Mouse (Mus musculus) midbrain, postnatal 0 days (tissue): ENCODE results near the gene Ttll7. TPM values are rescaled to one million over a fixed set of nuclear protein-coding genes. Genes with fewer than 3 reads are reported as not detected.

Experiments
- ATAC-seq: fragments of 200-750 bp; cut with Nextera tagmentation; 2 replicates; pipeline ENCODE4 v1.8.0; 2017; ENCODE audit warnings: moderate number of reproducible peaks, mild to moderate bottlenecking, moderate TSS enrichment, moderate library complexity; ENCODE audit not compliant: low FRiP score
- DNase-seq: peaks from one replicate; pipeline ENCODE4 v3.0.0-alpha.2; 2015; ENCODE audit warnings: low spot score
- H3K27ac ChIP-seq: fragments of 300-500 bp; sonication (generic); 2 replicates; pipeline ENCODE4 v1.5.1; 2014; ENCODE audit warnings: low read depth, mild to moderate bottlenecking, low read length, mixed read lengths
- H3K27me3 ChIP-seq: fragments of 300-500 bp; sonication (generic); 2 replicates; pipeline ENCODE4 v1.6.1; 2014; ENCODE audit warnings: low read length, control low read depth, mixed read lengths; ENCODE audit not compliant: insufficient read depth
- H3K36me3 ChIP-seq: fragments of 300-500 bp; sonication (generic); 2 replicates; pipeline ENCODE4 v1.6.1; 2014; ENCODE audit warnings: low read length, control low read depth, mixed read lengths; ENCODE audit not compliant: insufficient read depth
- H3K4me1 ChIP-seq: fragments of 300-500 bp; sonication (generic); 2 replicates; pipeline ENCODE4 v1.6.1; 2014; ENCODE audit warnings: mild to moderate bottlenecking, control low read depth, antibody characterized with exemption, low read length, mixed read lengths; ENCODE audit not compliant: insufficient read depth
- H3K4me2 ChIP-seq: fragments of 300-500 bp; sonication (generic); 2 replicates; pipeline ENCODE4 v1.6.1; 2014; ENCODE audit warnings: low read depth, mild to moderate bottlenecking, low read length, mixed read lengths; ENCODE audit not compliant: poor library complexity, severe bottlenecking
- H3K4me3 ChIP-seq: fragments of 300-500 bp; sonication (generic); 2 replicates; pipeline ENCODE4 v1.5.1; 2014; ENCODE audit warnings: low read depth, mild to moderate bottlenecking, low read length, moderate library complexity
- H3K9ac ChIP-seq: fragments of 300-500 bp; sonication (generic); replicated peaks from 2 replicates; pipeline ENCODE4 v1.6.1; 2014; ENCODE audit warnings: mild to moderate bottlenecking, low read length, moderate library complexity, mixed read lengths; ENCODE audit not compliant: poor library complexity, severe bottlenecking
- H3K9me3 ChIP-seq: fragments of 300-500 bp; sonication (generic); 2 replicates; pipeline ENCODE4 v1.6.1; 2016; ENCODE audit warnings: low read length, control low read depth
- CTCF ChIP-seq: IDR thresholded peaks from 2 replicates; pipeline ENCODE4 v1.5.1; 2016; ENCODE audit warnings: antibody characterized with exemption, mild to moderate bottlenecking
- WGBS: fragments of 180-500 bp; shearing (Covaris S2); extraction: QIAGEN DNeasy Blood & Tissue Kit; methylation state at CpG from one replicate; pipeline ENCODE4 v1.1.7; 2014; 5-methylcytosine and 5-hydroxymethylcytosine counted together
- polyA plus RNA-seq: library from polyadenylated mRNA; unstranded; fragments of >200 nt; fragmentation: Nextera tagmentation; extraction: Ambion mirVana; gene quantifications from 2 replicates; pipeline ENCODE4 v1.2.1, GENCODE M21; 2015
- total RNA-seq: library from RNA; depleted of rRNA; stranded (reverse); fragments of >200 nt; gene quantifications from 2 replicates; pipeline ENCODE4 v1.2.3, GENCODE M21; 2014

The Ttll7 gene
- total and polyA plus RNA-seq, 2 experiments from 2014 or later, result 9.1 to 20.5 TPM

- no peaks in the 10 kb centered on the region for H3K9me3 ChIP-seq
- WGBS, result 97% methylated on average over 9 of the region's 9 CpGs
- ATAC-seq (no peak), DNase-seq (no peak)
- TF ChIP-seq CTCF, result no peak
- no peaks in the 10 kb centered on the region for H3K27me3 ChIP-seq
- H3K9ac ChIP-seq, result no peak overlapping the region
- H3K27ac ChIP-seq, result no peak overlapping the region
- no peaks in the 10 kb centered on the region for H3K4me1 ChIP-seq
- peaks cover 19% of the 10 kb centered on the region for H3K36me3 ChIP-seq
- H3K4me2 ChIP-seq, result no peak overlapping the region
- no peak overlapping the region for H3K4me3 ChIP-seq
Observed at GRCm38 (mm10) chr3:146931190-146931589, 79.0 kb downstream of the Ttll7 start.

- 89% methylated on average over 5 of the region's 5 CpGs for WGBS
- TF ChIP-seq CTCF, result no peak
- H3K4me1 ChIP-seq, result no peaks in the 10 kb centered on the region
- no peak overlapping the region for H3K27ac ChIP-seq
- DNase-seq (no peak), ATAC-seq (no peak)
- H3K9me3 ChIP-seq, result no peaks in the 10 kb centered on the region
- H3K4me2 ChIP-seq, result no peak overlapping the region
- no peak overlapping the region for H3K4me3 ChIP-seq
- H3K9ac ChIP-seq, result no peak overlapping the region
- no peaks in the 10 kb centered on the region for H3K27me3 ChIP-seq
- peaks cover 19% of the 10 kb centered on the region for H3K36me3 ChIP-seq
Observed at GRCm38 (mm10) chr3:146932506-146932905, 80.3 kb downstream of the Ttll7 start.

GRCm38 (mm10) chr3:146936888-146937287, 84.7 kb downstream of the Ttll7 start:
- H3K27ac ChIP-seq, result no peak overlapping the region
- H3K36me3 ChIP-seq, result peaks cover 6% of the 10 kb centered on the region; the same call in 1 of the 2 replicates
- no peaks in the 10 kb centered on the region for H3K4me1 ChIP-seq
- no peaks in the 10 kb centered on the region for H3K9me3 ChIP-seq
- no peak overlapping the region for H3K4me2 ChIP-seq
- H3K9ac ChIP-seq, result no peak overlapping the region
- DNase-seq (no peak), ATAC-seq (no peak)
- no peak overlapping the region for H3K4me3 ChIP-seq
- 71% methylated on average over 4 of the region's 4 CpGs for WGBS
- H3K27me3 ChIP-seq, result no peaks in the 10 kb centered on the region
- no peak for TF ChIP-seq CTCF

- Histone ChIP-seq H3K36me3 (peaks cover 8% of the 10 kb centered on the region; the same call in 1 of the 2 replicates), H3K9me3 (no peaks in the 10 kb centered on the region), H3K4me2 (0 out of 2 replicates have a peak overlapping the region, but pooled peaks have one; percentile 9), H3K4me3 (no peak overlapping the region), H3K27me3 (no peaks in the 10 kb centered on the region), H3K9ac (no peak overlapping the region), H3K27ac (no peak overlapping the region), H3K4me1 (no peaks in the 10 kb centered on the region)
- DNase-seq (peak; percentile 71), ATAC-seq (peak; percentile 82)
- TF ChIP-seq CTCF, result peak; percentile 76
- WGBS, result 24% methylated on average over 21 of the region's 21 CpGs
Observed at GRCm38 (mm10) chr3:146939391-146940250, 87.5 kb downstream of the Ttll7 start.

GRCm38 (mm10) chr3:146943101-146943500, 90.9 kb downstream of the Ttll7 start:
- H3K27ac ChIP-seq, result no peak overlapping the region
- WGBS, result 100% methylated on average over 2 of the region's 2 CpGs
- ATAC-seq (no peak), DNase-seq (no peak)
- no peaks in the 10 kb centered on the region for H3K9me3 ChIP-seq
- no peak overlapping the region for H3K4me2 ChIP-seq
- no peak for TF ChIP-seq CTCF
- H3K27me3 ChIP-seq, result no peaks in the 10 kb centered on the region
- no peaks in the 10 kb centered on the region for H3K4me1 ChIP-seq
- no peak overlapping the region for H3K9ac ChIP-seq
- H3K4me3 ChIP-seq, result no peak overlapping the region
- H3K36me3 ChIP-seq, result 0 out of 2 replicates have a peak, but pooled peaks cover 2% of the 10 kb centered on the region

- H3K9ac ChIP-seq, result no peak overlapping the region
- H3K27me3 ChIP-seq, result no peaks in the 10 kb centered on the region
- no peak overlapping the region for H3K4me2 ChIP-seq
- no peaks in the 10 kb centered on the region for H3K9me3 ChIP-seq
- 9% methylated on average over 2 of the region's 2 CpGs for WGBS
- H3K27ac ChIP-seq, result no peak overlapping the region
- H3K4me3 ChIP-seq, result no peak overlapping the region
- H3K36me3 ChIP-seq, result 0 out of 2 replicates have a peak, but pooled peaks cover 2% of the 10 kb centered on the region
- DNase-seq (no peak), ATAC-seq (0 out of 2 replicates have a peak, but pooled peaks have one; percentile 39)
- no peaks in the 10 kb centered on the region for H3K4me1 ChIP-seq
- no peak for TF ChIP-seq CTCF
Observed at GRCm38 (mm10) chr3:146945342-146945741, 93.2 kb downstream of the Ttll7 start.
